Mouse (Mus musculus): ENCODE data around the gene Socs5. TPM values are rescaled to one million over a fixed set of nuclear protein-coding genes. Genes with fewer than 3 reads are reported as not detected.

The Socs5 gene
- polyA plus RNA-seq, 1 experiment from 2014 or later: 15.0 TPM

- Histone ChIP-seq H3K9me3 (ENCODE audit: control insufficient read depth, low read length) (no peaks in the 10 kb centered on the region), H3K4me1 (replicated peaks; ENCODE audit: control insufficient read depth, insufficient read depth, low read length) (no peaks in the 10 kb centered on the region), H3K9ac (ENCODE audit: low read depth, low read length) (no peak overlapping the region), H3K27me3 (ENCODE audit: control insufficient read depth, insufficient read depth, low read length) (no peaks in the 10 kb centered on the region), H3K4me2 (replicated peaks; ENCODE audit: low read depth, low read length) (no peak overlapping the region), H3K27ac (ENCODE audit: low read depth, low read length) (no peak overlapping the region), H3K36me3 (ENCODE audit: control insufficient read depth, insufficient read depth, low read length) (no peaks in the 10 kb centered on the region), H3K4me3 (ENCODE audit: low read depth, low read length) (no peak overlapping the region)
- ATAC-seq (ENCODE audit: low FRiP score): no peak
- WGBS: 65% methylated on average over 6 of the region's 6 CpGs
- no peak for DNase-seq (ENCODE audit: low spot score)
Measured at GRCm38 (mm10) chr17:87115615-87116014, 8.1 kb downstream of the Socs5 start.

GRCm38 (mm10) chr17:87118966-87119526, 11.6 kb downstream of the Socs5 start:
- Histone ChIP-seq H3K36me3 (ENCODE audit: control insufficient read depth, insufficient read depth, low read length) (no peaks in the 10 kb centered on the region), H3K27me3 (ENCODE audit: control insufficient read depth, insufficient read depth, low read length) (no peaks in the 10 kb centered on the region), H3K4me3 (ENCODE audit: low read depth, low read length) (no peak overlapping the region), H3K27ac (ENCODE audit: low read depth, low read length) (no peak overlapping the region), H3K4me1 (replicated peaks; ENCODE audit: control insufficient read depth, insufficient read depth, low read length) (no peaks in the 10 kb centered on the region), H3K9ac (ENCODE audit: low read depth, low read length) (no peak overlapping the region), H3K9me3 (ENCODE audit: control insufficient read depth, low read length) (no peaks in the 10 kb centered on the region), H3K4me2 (replicated peaks; ENCODE audit: low read depth, low read length) (no peak overlapping the region)
- ATAC-seq (ENCODE audit: low FRiP score) (no peak), DNase-seq (ENCODE audit: low spot score) (no peak)
- 87% methylated on average over 7 of the region's 7 CpGs for WGBS

DNA sequence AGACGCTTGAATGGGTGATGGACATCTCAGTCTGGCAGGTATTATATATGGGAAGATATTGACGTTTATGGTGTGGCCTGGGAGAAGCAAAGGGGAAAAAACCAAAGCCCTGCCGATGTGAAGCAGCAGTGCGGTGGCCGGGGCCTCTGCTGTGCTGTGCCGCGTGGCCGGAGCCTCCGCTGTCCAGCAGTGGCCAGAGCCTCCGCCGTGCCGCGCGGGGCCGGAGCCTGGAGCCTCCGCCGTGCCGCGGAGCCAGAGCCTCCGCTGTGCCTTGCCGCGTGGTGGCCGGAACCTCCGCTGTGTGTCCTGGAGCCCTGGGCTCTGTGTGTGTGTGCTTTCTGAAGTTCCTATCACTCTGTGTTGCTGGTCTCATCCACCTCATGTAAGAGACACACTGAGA, 17.9 kb downstream of the Socs5 start:
- Histone ChIP-seq H3K27ac (ENCODE audit: low read depth, low read length) (no peak overlapping the region), H3K4me3 (ENCODE audit: low read depth, low read length) (no peak overlapping the region), H3K27me3 (ENCODE audit: control insufficient read depth, insufficient read depth, low read length) (no peaks in the 10 kb centered on the region), H3K4me1 (replicated peaks; ENCODE audit: control insufficient read depth, insufficient read depth, low read length) (no peaks in the 10 kb centered on the region), H3K9ac (ENCODE audit: low read depth, low read length) (no peak overlapping the region), H3K9me3 (ENCODE audit: control insufficient read depth, low read length) (no peaks in the 10 kb centered on the region), H3K4me2 (replicated peaks; ENCODE audit: low read depth, low read length) (peak overlapping the region; percentile 32), H3K36me3 (ENCODE audit: control insufficient read depth, insufficient read depth, low read length) (no peaks in the 10 kb centered on the region)
- ATAC-seq (ENCODE audit: low FRiP score): no peak
- WGBS: 34% methylated on average over 24 of the region's 24 CpGs
- DNase-seq (ENCODE audit: low spot score): peak; percentile 22

- ATAC-seq (ENCODE audit: low FRiP score): no peak
- no peak overlapping the region for H3K4me3 ChIP-seq (ENCODE audit: low read depth, low read length)
- no peaks in the 10 kb centered on the region for H3K4me1 ChIP-seq (replicated peaks; ENCODE audit: control insufficient read depth, insufficient read depth, low read length)
- H3K4me2 ChIP-seq (replicated peaks; ENCODE audit: low read depth, low read length): no peak overlapping the region
- H3K27ac ChIP-seq (ENCODE audit: low read depth, low read length): no peak overlapping the region
- H3K9me3 ChIP-seq (ENCODE audit: control insufficient read depth, low read length): no peaks in the 10 kb centered on the region
- no peaks in the 10 kb centered on the region for H3K36me3 ChIP-seq (ENCODE audit: control insufficient read depth, insufficient read depth, low read length)
- H3K27me3 ChIP-seq (ENCODE audit: control insufficient read depth, insufficient read depth, low read length): no peaks in the 10 kb centered on the region
- 88% methylated on average over 4 of the region's 4 CpGs for WGBS
- DNase-seq (ENCODE audit: low spot score): no peak
- no peak overlapping the region for H3K9ac ChIP-seq (ENCODE audit: low read depth, low read length)
Measured at GRCm38 (mm10) chr17:87132258-87132657, 24.8 kb downstream of the Socs5 start.

- Histone ChIP-seq H3K36me3 (ENCODE audit: control insufficient read depth, insufficient read depth, low read length) (no peaks in the 10 kb centered on the region), H3K4me2 (replicated peaks; ENCODE audit: low read depth, low read length) (no peak overlapping the region), H3K9me3 (ENCODE audit: control insufficient read depth, low read length) (no peaks in the 10 kb centered on the region), H3K27ac (ENCODE audit: low read depth, low read length) (no peak overlapping the region), H3K4me3 (ENCODE audit: low read depth, low read length) (no peak overlapping the region), H3K4me1 (replicated peaks; ENCODE audit: control insufficient read depth, insufficient read depth, low read length) (no peaks in the 10 kb centered on the region), H3K27me3 (ENCODE audit: control insufficient read depth, insufficient read depth, low read length) (no peaks in the 10 kb centered on the region), H3K9ac (ENCODE audit: low read depth, low read length) (no peak overlapping the region)
- peak; percentile 13 for DNase-seq (ENCODE audit: low spot score)
- WGBS: 66% methylated on average over 23 of the region's 23 CpGs
- ATAC-seq (ENCODE audit: low FRiP score): no peak
Measured at GRCm38 (mm10) chr17:87133823-87134222, 26.3 kb downstream of the Socs5 start.

DNA sequence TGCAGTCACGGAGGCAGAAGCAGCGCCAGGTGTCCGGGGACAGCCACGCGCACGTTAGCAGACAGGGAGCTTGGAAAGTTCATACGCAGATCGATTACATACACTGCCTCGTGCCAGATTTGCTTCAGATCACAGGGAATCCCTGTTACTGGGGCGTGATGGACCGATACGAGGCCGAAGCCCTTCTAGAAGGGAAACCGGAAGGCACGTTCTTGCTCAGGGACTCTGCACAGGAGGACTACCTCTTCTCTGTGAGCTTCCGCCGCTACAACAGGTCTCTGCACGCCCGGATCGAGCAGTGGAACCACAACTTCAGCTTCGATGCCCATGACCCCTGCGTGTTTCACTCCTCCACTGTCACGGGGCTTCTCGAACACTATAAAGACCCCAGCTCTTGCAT, 27.2 kb downstream of the Socs5 start:
- Histone ChIP-seq H3K9me3 (ENCODE audit: control insufficient read depth, low read length) (no peaks in the 10 kb centered on the region), H3K9ac (ENCODE audit: low read depth, low read length) (no peak overlapping the region), H3K27ac (ENCODE audit: low read depth, low read length) (no peak overlapping the region), H3K4me1 (replicated peaks; ENCODE audit: control insufficient read depth, insufficient read depth, low read length) (no peaks in the 10 kb centered on the region), H3K36me3 (ENCODE audit: control insufficient read depth, insufficient read depth, low read length) (no peaks in the 10 kb centered on the region), H3K4me2 (replicated peaks; ENCODE audit: low read depth, low read length) (no peak overlapping the region), H3K4me3 (ENCODE audit: low read depth, low read length) (no peak overlapping the region), H3K27me3 (ENCODE audit: control insufficient read depth, insufficient read depth, low read length) (no peaks in the 10 kb centered on the region)
- DNase-seq (ENCODE audit: low spot score) (no peak), ATAC-seq (ENCODE audit: low FRiP score) (no peak)
- WGBS: 91% methylated on average over 24 of the region's 24 CpGs

- DNase-seq (ENCODE audit: low spot score) (no peak), ATAC-seq (ENCODE audit: low FRiP score) (no peak)
- Histone ChIP-seq H3K4me3 (ENCODE audit: low read depth, low read length) (no peak overlapping the region), H3K4me2 (replicated peaks; ENCODE audit: low read depth, low read length) (no peak overlapping the region), H3K4me1 (replicated peaks; ENCODE audit: control insufficient read depth, insufficient read depth, low read length) (no peaks in the 10 kb centered on the region), H3K27me3 (ENCODE audit: control insufficient read depth, insufficient read depth, low read length) (no peaks in the 10 kb centered on the region), H3K9me3 (ENCODE audit: control insufficient read depth, low read length) (no peaks in the 10 kb centered on the region), H3K27ac (ENCODE audit: low read depth, low read length) (no peak overlapping the region), H3K36me3 (ENCODE audit: control insufficient read depth, insufficient read depth, low read length) (no peaks in the 10 kb centered on the region), H3K9ac (ENCODE audit: low read depth, low read length) (no peak overlapping the region)
- WGBS: 94% methylated on average over 6 of the region's 6 CpGs
Measured at GRCm38 (mm10) chr17:87135741-87136140, 28.3 kb downstream of the Socs5 start.

DNA sequence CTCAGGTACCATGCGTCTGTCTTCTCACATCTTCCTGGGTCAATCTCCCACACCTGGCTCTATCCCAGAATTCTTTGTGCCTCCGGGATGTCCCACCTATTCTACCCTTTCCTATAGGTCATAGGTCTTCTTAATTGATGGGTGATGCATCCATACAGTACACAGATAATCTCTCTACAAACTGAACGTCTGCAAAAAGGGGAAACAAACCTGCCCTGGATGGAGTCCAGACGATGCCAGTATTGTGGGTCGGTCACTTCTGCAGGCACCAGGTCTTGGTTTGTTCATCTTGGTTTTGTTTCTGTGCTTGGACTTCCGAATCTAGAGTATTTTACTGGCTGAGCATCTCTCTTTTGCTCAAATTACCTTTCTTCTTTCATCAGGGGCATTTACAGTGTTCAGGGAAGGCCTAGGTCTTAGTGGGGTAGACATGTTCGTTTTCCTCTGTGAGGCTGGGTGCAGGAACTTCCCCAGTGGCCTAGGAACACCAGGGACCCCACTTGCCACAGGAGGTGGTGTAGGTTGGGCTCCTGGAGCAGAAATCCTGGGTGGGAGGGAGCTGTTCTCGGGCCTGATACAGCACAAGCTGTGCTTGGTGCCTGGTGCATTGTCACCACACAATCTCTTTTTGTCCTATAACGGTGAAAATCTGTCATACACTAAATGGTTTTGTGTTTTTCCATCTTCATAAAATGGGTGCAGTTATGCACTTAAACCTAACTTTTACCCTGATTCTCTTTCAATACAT, 33.9 kb downstream of the Socs5 start:
- H3K27me3 ChIP-seq (ENCODE audit: control insufficient read depth, insufficient read depth, low read length): no peaks in the 10 kb centered on the region
- H3K9ac ChIP-seq (ENCODE audit: low read depth, low read length): no peak overlapping the region
- no peaks in the 10 kb centered on the region for H3K36me3 ChIP-seq (ENCODE audit: control insufficient read depth, insufficient read depth, low read length)
- H3K4me3 ChIP-seq (ENCODE audit: low read depth, low read length): no peak overlapping the region
- no peak for DNase-seq (ENCODE audit: low spot score)
- no peak overlapping the region for H3K4me2 ChIP-seq (replicated peaks; ENCODE audit: low read depth, low read length)
- no peak for ATAC-seq (ENCODE audit: low FRiP score)
- H3K4me1 ChIP-seq (replicated peaks; ENCODE audit: control insufficient read depth, insufficient read depth, low read length): no peaks in the 10 kb centered on the region
- H3K27ac ChIP-seq (ENCODE audit: low read depth, low read length): no peak overlapping the region
- H3K9me3 ChIP-seq (ENCODE audit: control insufficient read depth, low read length): no peaks in the 10 kb centered on the region
- 88% methylated on average over 9 of the region's 9 CpGs for WGBS

- Histone ChIP-seq H3K27ac (ENCODE audit: low read depth, low read length) (no peak overlapping the region), H3K9ac (ENCODE audit: low read depth, low read length) (no peak overlapping the region), H3K36me3 (ENCODE audit: control insufficient read depth, insufficient read depth, low read length) (no peaks in the 10 kb centered on the region), H3K9me3 (ENCODE audit: control insufficient read depth, low read length) (no peaks in the 10 kb centered on the region), H3K4me3 (ENCODE audit: low read depth, low read length) (no peak overlapping the region), H3K27me3 (ENCODE audit: control insufficient read depth, insufficient read depth, low read length) (no peaks in the 10 kb centered on the region), H3K4me2 (replicated peaks; ENCODE audit: low read depth, low read length) (no peak overlapping the region), H3K4me1 (replicated peaks; ENCODE audit: control insufficient read depth, insufficient read depth, low read length) (no peaks in the 10 kb centered on the region)
- ATAC-seq (ENCODE audit: low FRiP score): no peak
- WGBS: 60% methylated on average over 11 of the region's 11 CpGs
- DNase-seq (ENCODE audit: low spot score): no peak
Measured at GRCm38 (mm10) chr17:87142271-87142670, 34.8 kb downstream of the Socs5 start.
